Mouse (Mus musculus) limb, embryonic 14.5 days (tissue): ENCODE data around the gene Pcnp. TPM values are rescaled to one million over a fixed set of nuclear protein-coding genes. Genes with fewer than 3 reads are reported as not detected.

ENCODE experiments used
- ATAC-seq: fragments of 200-750 bp; cut with Nextera tagmentation; 2 replicates; pipeline ENCODE4 v1.8.0; 2017; ENCODE audit warnings: low read depth, moderate number of reproducible peaks, moderate TSS enrichment; ENCODE audit not compliant: low FRiP score
- DNase-seq: peaks from one replicate; pipeline ENCODE4 v3.0.0-alpha.2; 2015; ENCODE audit warnings: low spot score
- H3K27ac ChIP-seq: fragments of 300-500 bp; sonication (generic); replicated peaks from 2 replicates; pipeline ENCODE4 v1.5.1; 2014; ENCODE audit warnings: low read depth, mild to moderate bottlenecking, low read length, moderate library complexity, mixed read lengths
- H3K27me3 ChIP-seq: fragments of 300-500 bp; sonication (generic); 2 replicates; pipeline ENCODE4 v1.6.1; 2014; ENCODE audit warnings: low read length, mixed read lengths; ENCODE audit not compliant: control insufficient read depth, insufficient read depth
- H3K36me3 ChIP-seq: fragments of 300-500 bp; sonication (generic); 2 replicates; pipeline ENCODE4 v1.6.1; 2014; ENCODE audit warnings: mild to moderate bottlenecking, low read length, moderate library complexity, mixed read lengths; ENCODE audit not compliant: control insufficient read depth, insufficient read depth
- H3K4me1 ChIP-seq: fragments of 300-500 bp; sonication (generic); 2 replicates; pipeline ENCODE4 v1.6.1; 2014; ENCODE audit warnings: antibody characterized with exemption, low read length, mixed read lengths; ENCODE audit not compliant: control insufficient read depth, insufficient read depth
- H3K4me2 ChIP-seq: fragments of 300-500 bp; sonication (generic); replicated peaks from 2 replicates; pipeline ENCODE4 v1.6.1; 2014; ENCODE audit warnings: low read depth, mild to moderate bottlenecking, low read length, moderate library complexity; ENCODE audit not compliant: severe bottlenecking
- H3K4me3 ChIP-seq: fragments of 300-500 bp; sonication (generic); replicated peaks from 2 replicates; pipeline ENCODE4 v1.5.1; 2014; ENCODE audit warnings: low read length
- H3K9ac ChIP-seq: fragments of 300-500 bp; sonication (generic); 2 replicates; pipeline ENCODE4 v1.6.1; 2014; ENCODE audit warnings: mild to moderate bottlenecking, low read depth, low read length, moderate library complexity; ENCODE audit not compliant: severe bottlenecking
- H3K9me3 ChIP-seq: fragments of 300-500 bp; sonication (generic); 2 replicates; pipeline ENCODE4 v1.6.1; 2016; ENCODE audit warnings: low read length; ENCODE audit not compliant: control insufficient read depth
- POLR2A ChIP-seq: fragments of 200-500 bp; IDR thresholded peaks from 2 replicates; pipeline ENCODE4 v1.8.0; 2012; ENCODE audit warnings: inconsistent platforms, mild to moderate bottlenecking, moderate library complexity, borderline replicate concordance; ENCODE audit not compliant: insufficient read depth, insufficient read length; ENCODE audit errors: extremely low read depth
- WGBS: fragments of 180-500 bp; shearing (Covaris S2); extraction: QIAGEN DNeasy Blood & Tissue Kit; methylation state at CpG from one replicate; pipeline ENCODE4 v1.1.7; 2014; 5-methylcytosine and 5-hydroxymethylcytosine counted together
- polyA plus RNA-seq, 2 experiments: library from polyadenylated mRNA; depleted of rRNA in 1 of 2; stranded (reverse) in 1 of 2; unstranded in 1 of 2; fragments of >200 nt; fragmentation: Nextera tagmentation in 1 of 2; extraction: Ambion mirVana in 1 of 2; gene quantifications; 2 replicates each; pipeline versions ENCODE4 v1.2.1 to v1.2.3; 2012 to 2014

The Pcnp gene
- polyA plus RNA-seq, 2 experiments, result 99.6 to 230 TPM

GRCm38 (mm10) chr16:55974256-55974902 is 55.2 kb downstream of the Pcnp start:
- H3K27ac ChIP-seq, result peak overlapping the region; percentile 90
- WGBS, result under 1% methylated on average over 43 of the region's 55 CpGs

GRCm38 (mm10) chr16:55973431-55974255 is 55.9 kb downstream of the Pcnp start, which contains the start of gene Zbtb11:
Gene Zbtb11 (plus strand): TSS chr16:55973883.
- Histone ChIP-seq H3K4me3 (peak within 1 kb of the TSS; percentile 99), H3K9ac (peak within 1 kb of the TSS; percentile 86), H3K9me3 (no peaks in the 10 kb centered on the region), H3K27me3 (no peaks in the 10 kb centered on the region), H3K4me1 (peaks cover 9% of the 10 kb centered on the region), H3K27ac (peak within 1 kb of the TSS; percentile 90), H3K4me2 (peak within 1 kb of the TSS; percentile 71), H3K36me3 (peaks cover 46% of the 10 kb centered on the region)
- 0% methylated on average over 47 of the region's 86 CpGs for WGBS
- TF ChIP-seq POLR2A, result no peak
- DNase-seq (peak; percentile 98), ATAC-seq (peak; percentile 98)

More at GRCm38 (mm10) chr16:55974256-55974902, 55.2 kb downstream of the Pcnp start:
- Histone ChIP-seq H3K27me3 (no peaks in the 10 kb centered on the region), H3K4me3 (peak overlapping the region; percentile 99), H3K36me3 (peaks cover 39% of the 10 kb centered on the region), H3K9ac (peak overlapping the region; percentile 86), H3K9me3 (no peaks in the 10 kb centered on the region), H3K4me2 (peak overlapping the region; percentile 60), H3K4me1 (peaks cover 6% of the 10 kb centered on the region)
- TF ChIP-seq POLR2A, result no peak
- DNase-seq, result peak; percentile 87
- ATAC-seq, result peak; percentile 79

GRCm38 (mm10) chr16:55972626-55973201 is 56.8 kb downstream of the Pcnp start:
- H3K4me1 ChIP-seq, result peaks cover 11% of the 10 kb centered on the region
- H3K9me3 ChIP-seq, result no peaks in the 10 kb centered on the region
- ATAC-seq, result no peak
- H3K27ac ChIP-seq, result 0 out of 2 replicates have a peak overlapping the region, but pooled peaks have one; percentile 52
- WGBS, result 56% methylated on average over 10 of the region's 10 CpGs
- peak overlapping the region; percentile 71 for H3K4me2 ChIP-seq
- H3K4me3 ChIP-seq, result peak overlapping the region; percentile 99
- no peak for TF ChIP-seq POLR2A
- no peak overlapping the region for H3K9ac ChIP-seq
- H3K36me3 ChIP-seq, result peaks cover 45% of the 10 kb centered on the region
- DNase-seq, result no peak
- no peaks in the 10 kb centered on the region for H3K27me3 ChIP-seq

- Histone ChIP-seq H3K9me3 (no peaks in the 10 kb centered on the region), H3K4me1 (peaks cover 16% of the 10 kb centered on the region), H3K4me3 (no peak overlapping the region), H3K4me2 (no peak overlapping the region), H3K27ac (no peak overlapping the region), H3K9ac (no peak overlapping the region), H3K36me3 (peaks cover 48% of the 10 kb centered on the region), H3K27me3 (no peaks in the 10 kb centered on the region)
- TF ChIP-seq POLR2A, result no peak
- DNase-seq (no peak), ATAC-seq (no peak)
- WGBS, result 74% methylated on average over 6 of the region's 6 CpGs
Measured at GRCm38 (mm10) chr16:55971735-55972615, 57.6 kb downstream of the Pcnp start.
